Mouse (Mus musculus) megakaryocyte, embryonic 14.5 days (primary cell): ENCODE results near the gene Tapbpl.

Experiments
- FLI1 ChIP-seq: IDR thresholded peaks from 2 replicates; pipeline ENCODE4 v1.6.1; 2012; ENCODE audit warnings: low read length, inconsistent platforms, mixed read lengths
- GATA1 ChIP-seq: IDR thresholded peaks from 3 replicates; pipeline ENCODE4 v1.6.1; 2012; ENCODE audit warnings: mixed read lengths, low read length, inconsistent platforms, borderline replicate concordance

GRCm38 (mm10) chr6:125237421-125237820 lies 5.8 kb upstream of the Tapbpl start:
- TF ChIP-seq GATA1 (no peak), FLI1 (no peak)
